Mouse (Mus musculus): ENCODE measurements around the gene Sco1. TPM values are rescaled to one million over a fixed set of nuclear protein-coding genes. Genes with fewer than 3 reads are reported as not detected.
"Not testable (repeated sequence)": the region's sequence is repeated elsewhere in the genome, so short reads cannot be mapped to it uniquely, and the experiment has no call there.

Sco1 gene
- total RNA-seq (2021), result 10 to 100 TPM; 17.8 to 19.2 TPM

GRCm38 (mm10) chr11:67052321-67052952 is at the start of gene Sco1, which contains the start of gene Adprm:
Gene Sco1, plus strand, starts transcription at chr11:67052670.
Gene Adprm, minus strand, starts transcription at chr11:67052594.
- peak; percentile 94 for DNase-seq
- intact Hi-C loops (cut with DNase I), result loop anchor here (1.0 kb wide), 1 partner anchor 27 kb away; the partner anchor contains the start of gene Tmem220

- intact Hi-C loops (cut with DNase I), result no loop called here
- no peak for DNase-seq
Observed at GRCm38 (mm10) chr11:67002911-67003310, 49.6 kb upstream of the Sco1 start.

GRCm38 (mm10) chr11:67007961-67008360 is 44.5 kb upstream of the Sco1 start:
- DNase-seq, result no peak
- intact Hi-C loops (cut with DNase I), result no loop called here

GRCm38 (mm10) chr11:67008528-67008927 is 43.9 kb upstream of the Sco1 start:
- intact Hi-C loops (cut with DNase I), result no loop called here
- no peak for DNase-seq

GRCm38 (mm10) chr11:67010430-67010829 is 42.0 kb upstream of the Sco1 start:
- no peak for DNase-seq

GRCm38 (mm10) chr11:67011635-67012034 is 40.8 kb upstream of the Sco1 start:
- intact Hi-C loops (cut with DNase I), result no loop called here
- DNase-seq, result no peak

More at GRCm38 (mm10) chr11:67010430-67010829, 42.0 kb upstream of the Sco1 start:
- intact Hi-C loops (cut with DNase I), result no loop called here

GRCm38 (mm10) chr11:67017801-67018591 is 34.5 kb upstream of the Sco1 start:
- intact Hi-C loops (cut with DNase I), result no loop called here
- peak; percentile 36 to 49 for DNase-seq

GRCm38 (mm10) chr11:67019711-67020475 is 32.6 kb upstream of the Sco1 start:
- no peak for DNase-seq
- intact Hi-C loops (cut with DNase I), result loop anchor here (5.0 kb wide), 1 partner anchor 82 kb away; no protein-coding TSS in a partner anchor

GRCm38 (mm10) chr11:67020948-67021347 is 31.5 kb upstream of the Sco1 start:
- peak; percentile 72 to 83 for DNase-seq
- intact Hi-C loops (cut with DNase I), result loop anchor here (1.0 to 5.0 kb wide), 2 partner anchors 81 to 116 kb away; no protein-coding TSS in a partner anchor

GRCm38 (mm10) chr11:67022354-67023115 is 29.9 kb upstream of the Sco1 start:
- intact Hi-C loops (cut with DNase I), result loop anchor here (2.0 to 5.0 kb wide), 2 partner anchors 38 to 80 kb away; no protein-coding TSS in a partner anchor
- DNase-seq, result peak in 1 of 2 experiments; percentile 37

- not testable (repeated sequence) for DNase-seq
- intact Hi-C loops (cut with DNase I), result loop anchor here (2.0 to 5.0 kb wide), 2 partner anchors 38 to 79 kb away; no protein-coding TSS in a partner anchor
Observed at GRCm38 (mm10) chr11:67023191-67023590, 29.3 kb upstream of the Sco1 start.

GRCm38 (mm10) chr11:67023802-67024340 is 28.6 kb upstream of the Sco1 start:
- intact Hi-C loops (cut with DNase I), result loop anchor here (2.0 to 5.0 kb wide), 2 partner anchors 39 to 78 kb away; no protein-coding TSS in a partner anchor
- no peak for DNase-seq

GRCm38 (mm10) chr11:67024867-67025477 is 27.5 kb upstream of the Sco1 start, which contains the start of gene Tmem220:
Gene Tmem220, plus strand, starts transcription at chr11:67025154.
- peak; percentile 95 for DNase-seq
- intact Hi-C loops (cut with DNase I), result loop anchor here (1.0 to 5.0 kb wide), 3 partner anchors 27 to 77 kb away; partner anchors contain the start of genes Adprm and Sco1

- intact Hi-C loops (cut with DNase I), result no loop called here
- DNase-seq, result no peak
Observed at GRCm38 (mm10) chr11:67030904-67031602, 21.4 kb upstream of the Sco1 start.

GRCm38 (mm10) chr11:67031603-67031915 is 20.9 kb upstream of the Sco1 start:
- intact Hi-C loops (cut with DNase I), result no loop called here
- no peak for DNase-seq

- no peak for DNase-seq
- intact Hi-C loops (cut with DNase I), result no loop called here
Observed at GRCm38 (mm10) chr11:67034775-67035485, 17.5 kb upstream of the Sco1 start.

- intact Hi-C loops (cut with DNase I), result no loop called here
- no peak for DNase-seq
Observed at GRCm38 (mm10) chr11:67036229-67036628, 16.2 kb upstream of the Sco1 start.

GRCm38 (mm10) chr11:67036892-67037291 is 15.6 kb upstream of the Sco1 start:
- intact Hi-C loops (cut with DNase I), result no loop called here
- no peak for DNase-seq

All from heart, postnatal 10 days (tissue).